Mouse (Mus musculus) liver, postnatal 0 days (tissue): ENCODE results near the gene 4930524J08Rik.

Source experiments
- CTCF ChIP-seq: sonication (generic); IDR thresholded peaks from 2 replicates; pipeline ENCODE4 v1.5.1; 2016; ENCODE audit warnings: antibody characterized with exemption, low read depth
- EP300 ChIP-seq: IDR thresholded peaks from 2 replicates; pipeline ENCODE4 v1.6.1; 2016; ENCODE audit warnings: antibody characterized with exemption, low read depth, mild to moderate bottlenecking

GRCm38 (mm10) chr5:99931910-99932309 is 47.0 kb upstream of the 4930524J08Rik start:
- TF ChIP-seq CTCF (no peak), EP300 (no peak)
